Mouse (Mus musculus) cortical plate, adult 2 months (tissue): ENCODE results near the gene Slc10a7. TPM values are rescaled to one million over a fixed set of nuclear protein-coding genes. Genes with fewer than 3 reads are reported as not detected.

ENCODE experiments used
- H3K27ac ChIP-seq: fragments of 200-500 bp; 2 replicates; pipeline ENCODE4 v1.5.1; 2012; ENCODE audit warnings: low read length, control low read depth, inconsistent platforms; ENCODE audit not compliant: insufficient read depth
- H3K4me1 ChIP-seq: fragments of 200-500 bp; 2 replicates; pipeline ENCODE4 v1.6.1; 2011; ENCODE audit warnings: low read length; ENCODE audit not compliant: control insufficient read depth, insufficient read depth
- H3K4me3 ChIP-seq: fragments of 200-500 bp; 2 replicates; pipeline ENCODE4 v1.5.1; 2011; ENCODE audit warnings: mild to moderate bottlenecking, low read length, control low read depth; ENCODE audit not compliant: insufficient read depth
- CTCF ChIP-seq: fragments of 200-500 bp; IDR thresholded peaks from 2 replicates; pipeline ENCODE4 v1.5.1; 2011; ENCODE audit warnings: mild to moderate bottlenecking, control low read depth, low read length; ENCODE audit not compliant: insufficient read depth; ENCODE audit errors: extremely low read depth
- POLR2A ChIP-seq: fragments of 200-500 bp; IDR thresholded peaks from 2 replicates; pipeline ENCODE4 v1.6.1; 2011; ENCODE audit warnings: mild to moderate bottlenecking, low read length, control low read depth; ENCODE audit not compliant: insufficient read depth; ENCODE audit errors: extremely low read depth
- polyA plus RNA-seq: library from polyadenylated mRNA; depleted of rRNA; stranded (reverse); fragments of >200 nt; gene quantifications from 2 replicates; pipeline ENCODE4 v1.2.3, GENCODE M21; 2012

The Slc10a7 gene
- polyA plus RNA-seq, 1 experiment = 4.1 TPM

GRCm38 (mm10) chr8:78656700-78657370 lies 147.7 kb downstream of the Slc10a7 start:
- Histone ChIP-seq H3K27ac (no peak overlapping the region), H3K4me3 (no peak overlapping the region), H3K4me1 (peaks cover 2% of the 10 kb centered on the region; the same call in 1 of the 2 replicates)
- TF ChIP-seq CTCF (no peak), POLR2A (no peak)

- Histone ChIP-seq H3K27ac (no peak overlapping the region), H3K4me3 (no peak overlapping the region), H3K4me1 (peaks cover 2% of the 10 kb centered on the region; the same call in 1 of the 2 replicates)
- no peak for TF ChIP-seq POLR2A
- TF ChIP-seq CTCF = no peak
These were observed 149.0 kb downstream of the Slc10a7 start for GRCm38 (mm10) chr8:78658172-78658571.

- Histone ChIP-seq H3K4me3 (no peak overlapping the region), H3K4me1 (peaks cover 2% of the 10 kb centered on the region; the same call in 1 of the 2 replicates), H3K27ac (no peak overlapping the region)
- TF ChIP-seq POLR2A = no peak
- no peak for TF ChIP-seq CTCF
These were observed 150.6 kb downstream of the Slc10a7 start for GRCm38 (mm10) chr8:78659617-78660187.

GRCm38 (mm10) chr8:78664306-78664940 lies 155.3 kb downstream of the Slc10a7 start:
- no peaks in the 10 kb centered on the region for H3K4me1 ChIP-seq
- TF ChIP-seq CTCF = no peak
- no peak for TF ChIP-seq POLR2A
- no peak overlapping the region for H3K4me3 ChIP-seq
- no peak overlapping the region for H3K27ac ChIP-seq

GRCm38 (mm10) chr8:78667399-78667798 lies 158.3 kb downstream of the Slc10a7 start:
- no peak overlapping the region for H3K27ac ChIP-seq
- H3K4me3 ChIP-seq = no peak overlapping the region
- TF ChIP-seq POLR2A (no peak), CTCF (no peak)
- no peaks in the 10 kb centered on the region for H3K4me1 ChIP-seq

- no peak overlapping the region for H3K4me3 ChIP-seq
- H3K27ac ChIP-seq = no peak overlapping the region
- no peak for TF ChIP-seq CTCF
- H3K4me1 ChIP-seq = no peaks in the 10 kb centered on the region
These were observed 159.1 kb downstream of the Slc10a7 start for GRCm38 (mm10) chr8:78668206-78668605.

GRCm38 (mm10) chr8:78670241-78670640 lies 161.1 kb downstream of the Slc10a7 start:
- Histone ChIP-seq H3K4me1 (no peaks in the 10 kb centered on the region), H3K4me3 (no peak overlapping the region), H3K27ac (no peak overlapping the region)
- TF ChIP-seq POLR2A (no peak), CTCF (no peak)

- Histone ChIP-seq H3K4me3 (no peak overlapping the region), H3K4me1 (no peaks in the 10 kb centered on the region), H3K27ac (no peak overlapping the region)
- no peak for TF ChIP-seq CTCF
- no peak for TF ChIP-seq POLR2A
These were observed 169.5 kb downstream of the Slc10a7 start for GRCm38 (mm10) chr8:78678541-78679219.

- TF ChIP-seq POLR2A (no peak), CTCF (no peak)
- Histone ChIP-seq H3K4me1 (no peaks in the 10 kb centered on the region), H3K4me3 (no peak overlapping the region), H3K27ac (no peak overlapping the region)
These were observed 181.6 kb downstream of the Slc10a7 start for GRCm38 (mm10) chr8:78690795-78691194.
